Mouse (Mus musculus) layer of hippocampus, postnatal 10 days (tissue): Measurements from ENCODE around the gene Trpm2. TPM values are rescaled to one million over a fixed set of nuclear protein-coding genes. Genes with fewer than 3 reads are reported as not detected.
A peak's percentile ranks its signal among the peaks of the same experiment; 100 is the strongest.

ENCODE experiments used
- DNase-seq, 2 experiments: peaks; one replicate each; pipeline ENCODE4 v3.0.0; 2021; ENCODE audit warnings: low spot score in 2 of 2
- total RNA-seq, 2 experiments: library from RNA; stranded (reverse); gene quantifications; 2 replicates each; pipeline ENCODE4 v1.2.3; 2021

Gene Trpm2
- total RNA-seq, 2 experiments from 2014 or later: 26.0 to 27.3 TPM

DNA sequence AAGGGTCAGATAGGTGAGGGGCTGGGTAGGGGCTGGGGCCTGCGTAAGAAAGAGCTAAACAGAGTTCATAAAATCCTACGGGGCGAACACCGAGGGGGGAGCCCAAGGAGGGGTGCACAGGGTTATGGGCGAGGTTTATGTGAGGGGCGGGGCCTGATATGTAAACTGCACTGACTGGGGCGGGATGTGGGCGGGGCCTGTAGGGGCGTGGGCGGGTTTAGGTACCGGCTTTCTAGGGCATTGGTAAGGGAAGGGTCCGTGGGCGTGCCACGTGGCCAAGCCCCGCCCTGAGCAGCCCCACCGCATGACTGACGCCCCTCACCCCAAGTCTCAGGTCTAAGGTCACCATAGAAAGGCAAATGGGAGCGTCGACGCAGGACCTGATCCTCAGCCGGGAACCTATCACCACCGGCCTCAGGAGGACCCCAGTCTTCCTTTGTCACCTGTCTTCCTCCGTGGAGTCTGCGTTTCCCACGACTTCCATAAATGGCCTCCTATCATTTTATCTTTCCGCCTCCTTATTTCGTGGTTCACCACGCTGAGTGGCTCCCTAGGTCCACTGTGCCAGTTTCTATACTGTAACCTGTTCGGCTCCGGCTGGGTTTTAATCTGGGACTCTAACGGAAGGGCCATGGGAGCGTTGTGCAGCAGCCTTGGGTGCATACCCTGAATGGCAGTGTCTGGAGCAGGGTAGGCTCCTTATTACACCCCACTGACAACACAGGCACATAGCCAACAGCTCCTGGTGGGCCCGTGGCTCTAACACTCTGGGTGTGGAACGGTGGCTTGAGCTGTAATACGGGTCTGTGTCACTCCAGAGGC, 67.3 kb downstream of the Trpm2 start:
- peak; percentile 62 to 75 for DNase-seq

DNA sequence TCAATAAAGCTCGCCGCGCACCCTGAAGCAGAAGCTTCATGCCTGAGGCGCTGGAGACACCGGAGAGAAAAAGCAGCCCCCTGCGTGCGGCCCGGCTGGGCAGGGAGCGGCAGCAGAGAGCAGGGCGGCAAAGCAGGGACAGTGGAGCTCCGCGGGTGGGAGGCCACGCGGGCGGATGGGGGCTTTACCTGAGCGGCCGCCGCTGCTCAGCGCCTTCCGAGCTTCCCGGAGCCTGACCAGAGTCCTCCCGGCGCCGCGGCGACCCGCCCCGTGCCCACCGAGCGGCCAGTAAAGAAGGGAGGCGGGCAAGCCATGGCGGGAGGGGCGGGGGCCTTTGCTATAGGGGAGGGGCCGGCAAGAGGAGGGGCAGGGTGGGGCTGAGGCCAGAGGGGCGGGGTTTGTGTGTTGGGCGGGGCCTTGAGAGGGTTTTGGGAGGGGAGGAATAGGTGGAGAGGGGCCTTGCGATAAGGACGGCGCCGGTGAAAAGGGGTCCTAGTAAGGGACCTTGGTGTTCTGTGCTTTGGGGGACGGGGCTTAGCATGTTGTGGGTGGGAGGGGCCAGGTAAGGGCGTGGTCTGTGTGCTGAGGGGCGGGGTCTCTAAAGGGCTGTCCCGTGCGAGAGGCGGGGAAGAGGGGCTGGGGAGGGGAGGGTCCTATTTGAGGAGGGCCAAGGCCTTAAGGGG, 68.0 kb downstream of the Trpm2 start, which contains the start of gene Lrrc3:
TSS of gene Lrrc3 (minus strand) at position 326 of the 683 bp plus-strand sequence.
- peak; percentile 63 to 76 for DNase-seq

DNA sequence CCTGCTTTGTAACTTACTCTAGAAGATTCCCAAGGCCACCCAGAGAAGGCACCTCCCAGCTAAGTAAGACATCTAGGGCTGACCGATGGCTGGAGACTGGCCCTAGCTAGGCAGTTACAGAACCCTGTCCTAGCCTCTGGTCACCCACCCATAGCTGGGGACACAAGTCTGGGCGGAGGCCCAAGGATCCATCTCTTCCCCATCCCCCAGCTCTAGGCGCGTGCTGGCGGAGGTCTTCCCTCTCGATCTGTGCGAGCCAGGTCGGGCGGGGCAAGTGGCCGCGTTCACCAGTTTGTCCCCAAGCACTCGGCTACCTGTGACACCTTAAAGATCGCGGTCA, 68.5 kb downstream of the Trpm2 start:
- DNase-seq: no peak

DNA sequence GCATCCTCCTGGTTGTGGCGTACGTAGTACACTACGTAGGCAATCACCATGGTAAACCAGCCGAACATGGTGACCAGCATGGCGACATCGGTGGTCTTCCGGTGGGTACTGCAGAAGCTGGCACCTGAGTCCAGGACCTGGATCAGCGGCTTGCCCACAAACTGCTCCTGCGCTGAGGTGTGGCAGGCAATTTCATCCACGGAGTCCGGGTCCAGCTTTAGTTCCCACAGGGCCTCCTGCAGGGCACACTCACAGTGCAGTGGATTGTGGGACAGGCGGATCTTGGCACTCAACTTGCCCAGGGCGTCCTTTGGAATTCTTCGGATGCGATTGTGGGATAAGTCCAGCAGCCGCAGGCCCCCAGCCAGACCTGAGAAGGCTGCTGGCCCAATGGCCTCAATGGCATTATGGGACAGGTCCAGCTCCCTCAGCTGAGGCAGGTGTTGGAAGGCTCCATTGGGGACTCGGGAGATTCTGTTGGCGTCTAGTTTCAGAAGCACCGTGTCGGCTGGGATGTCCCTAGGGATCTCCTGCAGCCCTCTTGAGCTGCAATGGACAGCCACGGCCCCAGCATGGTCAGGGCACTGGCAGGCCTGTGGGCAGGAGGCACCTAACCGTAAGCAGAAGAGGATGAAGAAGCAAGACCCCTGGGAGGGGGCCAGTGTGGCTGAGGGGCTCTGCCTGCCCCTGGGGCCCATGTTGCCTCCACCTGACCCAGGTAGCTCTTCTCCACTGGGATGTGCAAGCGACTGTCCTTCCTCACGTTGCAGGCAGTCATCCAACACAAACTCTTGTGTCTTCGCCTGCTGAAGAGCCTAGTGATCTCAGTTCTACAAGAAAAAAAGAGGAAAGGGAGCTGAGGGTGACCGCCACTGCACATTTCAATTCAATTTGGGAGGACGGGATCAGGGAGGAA, 69.2 kb downstream of the Trpm2 start:
- DNase-seq: peak in 1 of 2 experiments; percentile 25

DNA sequence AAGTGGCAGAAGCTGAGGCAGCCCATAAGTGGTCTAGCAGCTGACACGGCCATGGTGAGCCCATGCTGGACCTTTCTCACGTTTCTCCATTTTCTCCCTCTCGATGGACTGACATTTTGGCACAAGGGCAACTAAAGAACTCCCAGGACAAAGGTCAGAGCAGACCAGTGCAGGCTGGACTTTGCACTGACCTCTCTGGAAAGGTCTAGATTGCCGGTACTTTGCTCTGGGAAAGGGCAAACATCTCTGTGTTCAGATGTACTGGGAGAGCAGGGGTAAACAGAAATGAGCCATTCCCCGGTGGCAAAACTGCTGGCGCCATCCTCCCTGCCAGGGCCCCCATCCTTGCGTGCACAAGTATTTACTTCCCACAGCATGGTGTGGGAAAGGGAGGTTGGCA, 70.2 kb downstream of the Trpm2 start:
- DNase-seq: no peak

DNA sequence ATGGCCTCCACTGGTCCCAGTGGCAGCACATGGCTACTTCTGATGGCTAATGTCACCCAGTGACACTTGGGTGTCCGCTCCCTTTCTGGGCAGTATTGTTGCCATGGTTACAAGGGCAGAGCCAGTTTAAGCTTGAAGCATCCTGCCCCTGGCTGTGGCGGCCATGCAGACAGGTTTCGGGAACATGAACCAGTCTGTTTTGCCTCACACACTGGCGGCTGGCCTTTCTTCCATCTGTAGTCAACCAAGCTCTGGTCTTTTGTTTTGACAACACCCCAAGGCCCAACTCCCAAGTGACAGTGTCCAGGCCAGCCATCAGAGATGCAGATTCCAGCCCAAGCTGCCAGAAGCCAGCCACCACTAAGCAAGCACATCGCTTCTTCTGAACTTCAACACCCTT, 74.8 kb downstream of the Trpm2 start:
- DNase-seq: no peak

DNA sequence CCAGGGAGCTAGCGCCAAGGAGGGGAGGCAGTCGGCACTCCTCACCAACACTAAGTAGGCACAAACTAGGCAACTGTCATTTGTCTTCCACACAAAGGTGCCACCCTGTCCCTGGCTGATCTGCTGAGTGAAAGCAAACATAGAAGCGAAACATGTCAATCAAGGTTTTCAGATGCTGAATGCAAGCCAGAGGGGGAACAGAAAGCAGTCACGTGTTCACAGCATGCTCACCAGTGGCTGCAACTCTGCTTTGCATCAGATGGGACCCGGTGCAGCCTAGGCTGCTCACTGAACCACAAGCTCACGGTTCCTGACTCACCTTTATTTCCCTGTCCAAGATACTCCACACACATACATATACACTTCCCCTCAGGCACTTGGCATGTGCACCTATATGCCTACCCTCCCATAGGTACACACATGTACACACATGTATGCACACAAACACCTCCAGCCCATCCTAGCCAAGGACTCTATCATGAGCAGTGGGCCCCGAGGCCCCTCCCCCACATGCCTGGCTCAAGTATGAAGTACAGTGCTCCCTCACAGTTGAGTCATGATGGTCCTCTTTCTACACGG, 79.3 kb downstream of the Trpm2 start:
- DNase-seq: no peak

DNA sequence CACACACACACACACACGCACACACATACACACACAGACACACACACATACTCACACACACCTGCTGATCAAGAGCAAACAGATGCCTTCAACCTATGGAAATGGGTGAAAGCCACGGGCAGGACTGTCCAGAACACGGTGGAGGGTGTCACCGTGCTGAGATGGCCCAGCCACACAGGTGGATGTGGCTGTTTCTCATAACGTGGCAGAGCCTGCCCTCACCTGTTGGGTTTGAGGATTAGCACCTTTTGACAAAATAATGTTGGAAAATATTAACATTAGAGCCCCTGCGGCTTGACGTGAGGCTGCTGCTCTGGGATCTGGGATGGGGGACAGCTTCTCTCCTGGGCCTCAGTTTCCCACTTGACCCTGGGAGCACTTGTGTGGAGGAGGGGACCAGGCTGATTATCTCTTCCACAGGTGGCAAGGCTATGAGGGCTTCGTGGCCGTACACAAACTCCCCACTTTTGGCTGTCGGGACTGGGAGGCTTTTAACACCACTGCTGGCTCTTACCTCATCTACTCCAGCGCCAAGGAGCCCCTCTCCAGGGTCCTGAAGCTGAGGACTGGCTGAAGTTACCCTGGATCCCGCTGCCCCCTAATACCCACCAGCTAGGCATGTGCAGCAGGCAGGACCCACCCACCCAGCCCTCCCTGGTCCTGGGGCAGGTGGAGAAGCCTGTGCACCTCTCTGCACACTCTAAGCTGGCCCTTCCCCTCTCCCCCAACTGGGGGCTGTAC, 84.2 kb downstream of the Trpm2 start:
- no peak for DNase-seq

DNA sequence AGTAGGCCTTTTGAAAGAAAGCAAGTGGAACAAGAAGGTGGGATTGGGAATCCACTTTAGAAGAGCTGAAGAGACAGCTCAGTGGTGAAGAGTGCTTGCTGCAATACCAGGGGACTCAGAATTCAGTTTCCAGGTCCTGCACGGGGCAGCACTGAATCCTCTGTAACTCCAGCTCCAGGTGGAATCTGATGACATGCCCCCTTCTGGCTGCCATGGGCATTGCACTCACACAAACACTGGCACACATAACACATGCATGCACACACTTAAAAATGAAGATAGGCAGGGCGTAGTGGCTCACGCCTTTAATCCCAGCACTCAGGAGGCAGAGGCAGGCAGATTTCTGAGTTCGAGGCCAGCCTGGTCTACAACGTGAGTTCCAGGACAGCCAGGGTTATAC, 87.8 kb downstream of the Trpm2 start:
- no peak for DNase-seq

DNA sequence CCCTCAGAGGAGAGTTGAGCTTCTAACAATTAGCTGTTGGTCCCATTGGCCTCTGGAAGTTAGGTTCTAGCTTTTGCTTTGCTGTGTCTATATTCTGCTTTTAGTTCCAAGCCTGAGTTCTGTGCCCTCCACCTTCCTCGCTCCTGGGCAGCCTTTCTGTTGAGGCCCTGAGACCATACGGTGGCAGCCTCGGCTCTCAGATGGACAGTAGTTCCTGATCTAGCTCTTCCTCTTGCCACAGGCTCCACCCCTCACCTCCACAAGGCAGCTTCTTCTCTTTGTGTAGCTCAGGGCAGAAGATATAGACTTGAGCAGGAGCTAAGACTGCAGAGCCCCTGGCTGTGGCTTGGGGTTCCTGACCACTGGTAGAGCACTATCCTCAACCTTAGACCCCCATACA, 90.1 kb downstream of the Trpm2 start:
- DNase-seq: no peak

DNA sequence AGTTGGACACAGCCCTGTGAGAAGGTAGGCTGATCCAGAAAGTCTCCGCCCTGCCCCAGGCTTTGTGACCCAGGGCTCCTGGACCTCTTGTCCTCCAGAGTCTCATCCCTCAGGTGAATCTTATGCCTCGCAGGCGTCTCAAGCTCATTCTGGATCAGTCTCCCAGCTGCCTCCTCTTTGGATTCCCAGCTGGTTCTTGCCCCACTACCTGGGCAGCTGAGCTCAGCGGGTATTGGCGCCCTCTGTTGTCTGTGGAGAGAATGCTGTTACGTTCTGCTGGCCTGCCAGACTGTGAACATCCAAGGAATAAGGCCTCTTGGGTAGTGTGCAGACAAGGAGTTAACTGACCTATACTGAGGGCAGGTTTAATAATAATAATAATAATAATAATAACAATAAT, 91.4 kb downstream of the Trpm2 start:
- DNase-seq: peak in 1 of 2 experiments; percentile 41

DNA sequence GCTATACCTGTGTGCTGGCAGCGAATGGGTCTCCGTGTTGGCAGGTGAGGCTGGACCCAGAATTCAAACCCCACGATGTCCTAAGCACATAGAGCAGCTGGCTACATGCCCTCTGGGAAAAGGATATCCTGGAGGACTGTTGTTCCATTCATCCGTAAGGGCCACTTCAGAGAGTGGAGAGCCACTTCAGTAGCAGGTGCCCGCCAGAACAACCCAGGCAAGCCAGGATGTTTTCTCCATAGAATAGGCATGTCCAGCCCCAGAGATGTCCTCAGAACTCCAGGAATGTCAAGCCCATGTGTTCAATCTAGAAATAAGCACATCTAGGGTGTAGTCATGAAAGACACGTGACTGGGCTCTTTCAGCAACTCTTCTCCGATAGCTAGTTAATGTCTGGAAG, 100.7 kb downstream of the Trpm2 start:
- DNase-seq: no peak

DNA sequence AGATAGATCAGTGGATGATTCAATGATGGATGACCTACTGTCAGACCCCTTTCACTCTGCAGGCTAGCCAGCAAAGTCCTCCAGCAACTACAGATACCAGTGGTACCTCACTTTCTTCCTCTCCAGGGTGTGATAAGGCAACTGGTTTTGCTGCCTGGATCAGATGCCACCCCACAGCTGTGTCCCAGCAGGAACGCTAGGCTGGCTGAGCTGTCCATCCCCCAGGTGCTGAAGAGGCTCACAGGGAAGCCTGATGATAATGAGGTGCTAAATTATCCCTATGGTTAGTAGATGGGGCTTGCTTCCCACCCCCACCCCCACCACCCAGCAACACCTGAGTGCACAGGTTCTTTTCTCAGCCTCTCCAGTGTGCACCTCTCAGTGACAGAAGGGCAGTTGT, 102.8 kb downstream of the Trpm2 start:
- DNase-seq: no peak

DNA sequence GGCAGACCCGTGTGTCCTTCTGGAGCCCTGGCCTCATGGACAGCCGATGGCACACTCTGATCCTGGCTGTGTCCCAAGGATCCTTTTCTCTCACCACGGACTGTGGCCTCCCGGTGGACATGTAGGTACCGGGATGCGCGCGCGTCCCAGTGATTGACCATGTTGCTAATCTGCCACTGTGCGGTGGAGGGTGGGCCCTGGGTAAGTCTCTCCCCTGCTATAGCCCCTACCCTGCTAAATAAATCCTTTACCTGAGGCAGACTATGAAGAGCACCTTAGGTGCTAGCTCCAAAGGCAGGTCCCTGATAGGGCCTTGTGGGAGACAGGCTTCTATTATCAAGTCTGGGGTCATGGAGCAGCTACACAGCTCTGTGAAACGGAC, 105.6 kb downstream of the Trpm2 start:
- no peak for DNase-seq

DNA sequence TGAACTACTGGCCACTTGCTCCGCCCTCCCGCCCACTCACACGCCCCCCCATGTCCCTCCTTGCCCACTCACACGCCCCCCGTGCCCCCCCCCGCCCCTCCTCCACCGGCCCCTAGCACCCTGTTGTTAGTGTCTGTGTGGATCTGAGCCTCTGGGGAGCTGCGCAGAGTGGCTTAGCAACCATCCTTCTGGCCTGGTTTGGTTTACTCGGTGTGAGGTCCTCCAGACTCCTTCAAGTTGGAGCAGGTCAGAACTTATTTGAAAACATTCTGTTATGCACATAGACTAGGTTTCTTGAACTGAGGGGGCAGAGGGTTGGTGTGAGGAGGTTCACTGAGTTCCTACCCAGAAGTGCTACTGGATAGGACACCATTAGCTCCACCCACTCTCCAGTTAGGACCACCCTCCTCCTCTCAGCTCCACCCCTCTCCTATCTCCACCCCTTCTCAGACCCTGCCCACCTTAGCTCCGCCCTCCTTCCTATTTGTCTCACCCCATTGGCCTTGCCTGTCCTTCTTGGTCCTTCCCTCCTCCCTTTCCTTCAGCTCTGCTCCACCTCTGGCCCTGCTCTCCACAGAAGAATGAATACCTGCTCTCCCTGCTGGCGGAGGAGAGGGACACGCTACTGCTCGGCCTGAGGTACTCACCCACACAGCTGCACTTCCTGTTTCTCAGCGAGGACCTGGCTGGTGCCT, 106.1 kb downstream of the Trpm2 start:
- DNase-seq: no peak

DNA sequence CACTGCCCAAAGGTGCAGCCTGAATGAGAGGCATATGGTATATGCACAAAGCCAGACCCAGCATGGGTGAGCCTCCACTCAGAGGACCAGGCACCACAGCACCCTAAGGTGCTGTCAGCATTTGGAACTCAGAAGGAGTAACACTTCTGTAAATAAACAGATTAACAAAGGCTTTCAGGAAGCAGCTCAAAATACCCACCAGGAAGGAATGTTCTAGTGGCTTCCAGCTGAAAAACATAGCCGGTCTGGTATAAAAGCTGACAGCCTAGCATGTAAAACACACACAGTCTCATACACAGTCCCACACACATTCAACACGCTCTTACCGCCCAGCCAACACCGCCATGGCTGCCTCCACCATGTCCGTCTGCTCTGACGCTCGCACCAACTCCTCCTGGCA, 108.7 kb downstream of the Trpm2 start, which contains the start of gene Gm3285:
TSS of gene Gm3285 (plus strand) at position 301 of the 400 bp plus-strand sequence.
- no peak for DNase-seq
